Mouse (Mus musculus): ENCODE measurements around the gene Fbxo34.

- TF ChIP-seq CTCF (IDR thresholded peaks at IDR 0.05; ENCODE audit: borderline replicate concordance, extremely low read depth, insufficient read depth, insufficient read length) (no peak), POLR2A (IDR thresholded peaks at IDR 0.05; ENCODE audit: borderline replicate concordance, extremely low read depth, insufficient read depth, insufficient read length, poor library complexity, severe bottlenecking) (no peak)
Measured at GRCm38 (mm10) chr14:47544877-47545276, 94.7 kb downstream of the Fbxo34 start.
